Mouse (Mus musculus) brain, embryonic 18.5 days (tissue): ENCODE data around the gene Vmn1r17.
"Not testable (repeated sequence)": the region's sequence is repeated elsewhere in the genome, so short reads cannot be mapped to it uniquely, and the experiment has no call there.

Experiments used
- DNase-seq: peaks from one replicate; pipeline ENCODE4 v3.0.0-alpha.2; 2012; ENCODE audit warnings: low read depth, low spot score

Vmn1r17 gene

DNA sequence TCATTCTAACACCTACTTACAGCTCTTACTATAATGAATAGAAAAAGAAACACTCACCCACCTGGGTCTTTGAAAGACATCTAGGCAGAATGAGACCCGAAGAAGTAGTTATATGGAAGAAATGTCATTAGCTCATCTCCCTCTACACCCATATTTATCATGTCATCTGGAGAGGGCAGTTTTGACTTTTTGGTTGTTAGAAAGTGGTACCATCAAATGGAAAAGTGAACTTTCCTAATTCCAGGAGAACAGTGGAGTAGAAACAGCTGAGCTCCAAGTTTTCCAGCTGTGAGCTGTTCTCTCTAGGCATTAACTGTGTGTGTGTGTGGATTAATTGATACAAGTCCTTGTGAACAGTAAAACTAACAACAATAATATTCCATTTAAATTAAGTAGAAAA lies at the start of gene Vmn1r17:
Vmn1r17 (minus strand) TSS at position 101 of the 400 bp plus-strand sequence.
- no peak for DNase-seq

DNA sequence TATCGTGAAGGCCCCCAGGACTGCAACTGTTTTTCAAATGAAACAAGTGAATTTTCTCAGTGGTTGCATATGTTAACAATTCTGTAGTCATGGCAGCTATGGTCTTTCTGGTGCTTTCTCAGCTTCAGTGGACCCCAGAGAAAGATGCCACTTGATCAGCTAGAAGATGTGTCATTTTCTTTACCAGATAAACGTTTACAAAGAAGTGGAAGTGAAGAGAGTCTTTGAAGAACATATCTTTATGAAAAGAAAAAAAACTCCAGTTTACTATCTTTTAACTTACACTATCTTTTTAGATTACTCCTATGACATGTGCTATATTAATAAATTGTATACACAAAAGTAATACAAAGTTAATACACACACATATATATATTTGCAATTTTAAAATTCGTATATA lies 40.0 kb upstream of the Vmn1r17 start, which contains the start of gene Vmn1r19:
Vmn1r19 (plus strand) TSS at position 301 of the 400 bp plus-strand sequence.
- DNase-seq, result not testable (repeated sequence)

DNA sequence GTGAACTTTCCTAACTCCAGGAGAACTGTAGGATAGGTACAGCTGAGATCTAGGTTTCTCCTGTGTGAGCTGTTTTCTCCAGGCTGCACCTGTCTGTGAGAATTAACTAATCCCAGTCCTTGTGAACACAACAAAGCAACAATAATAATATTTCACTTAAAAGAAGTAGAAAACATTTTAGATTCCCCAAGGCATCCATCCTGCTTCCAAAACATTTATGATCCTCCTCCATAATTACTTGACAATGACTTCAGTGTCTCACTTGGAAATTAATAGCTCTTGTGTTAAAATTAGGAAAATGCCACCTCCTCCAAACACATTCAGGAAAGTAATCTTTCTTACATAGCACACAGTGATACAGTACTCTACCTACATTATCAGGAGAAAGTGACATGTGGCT lies 32.2 kb upstream of the Vmn1r17 start, which contains the start of gene Vmn1r18:
Vmn1r18 (minus strand) TSS at position 101 of the 400 bp plus-strand sequence.
- DNase-seq, result no peak

DNA sequence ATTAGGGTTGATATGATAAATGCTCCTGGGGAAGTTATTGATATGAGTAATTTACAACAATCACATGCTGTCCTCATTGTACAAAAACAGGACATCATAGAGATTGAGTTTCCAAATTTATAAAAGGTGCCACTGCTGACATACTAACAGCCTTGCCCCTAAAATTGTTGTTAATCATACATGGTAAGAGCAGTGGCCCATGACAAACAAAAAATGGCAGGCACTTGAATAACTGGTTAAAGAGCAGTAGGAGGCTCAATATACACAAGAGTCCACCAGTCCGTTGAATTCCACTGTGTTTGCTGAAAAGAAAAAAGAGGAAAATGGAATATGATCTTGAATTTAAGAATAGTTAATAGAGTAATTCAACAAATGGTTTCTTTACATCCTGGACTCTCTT lies 4.0 kb upstream of the Vmn1r17 start:
- no peak for DNase-seq

DNA sequence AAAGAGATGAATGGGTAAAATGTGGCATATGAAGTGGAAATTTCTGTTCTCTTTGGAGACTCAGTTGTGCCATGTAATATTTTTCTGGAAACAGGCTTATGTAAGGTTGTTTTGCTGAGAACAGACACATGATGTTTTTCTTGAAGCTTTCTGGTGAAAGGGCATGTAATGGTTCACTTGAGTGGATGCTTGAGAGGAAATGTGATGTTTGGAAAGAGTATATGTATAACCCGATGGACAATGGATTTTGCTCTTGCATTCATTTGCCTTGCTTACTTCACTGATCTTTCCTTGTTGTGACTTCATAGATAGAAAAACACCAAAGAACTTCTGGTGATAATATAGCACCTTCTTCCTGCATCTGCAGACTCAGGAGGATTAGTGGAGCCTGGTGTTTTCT lies 2.3 kb upstream of the Vmn1r17 start:
- not testable (repeated sequence) for DNase-seq

DNA sequence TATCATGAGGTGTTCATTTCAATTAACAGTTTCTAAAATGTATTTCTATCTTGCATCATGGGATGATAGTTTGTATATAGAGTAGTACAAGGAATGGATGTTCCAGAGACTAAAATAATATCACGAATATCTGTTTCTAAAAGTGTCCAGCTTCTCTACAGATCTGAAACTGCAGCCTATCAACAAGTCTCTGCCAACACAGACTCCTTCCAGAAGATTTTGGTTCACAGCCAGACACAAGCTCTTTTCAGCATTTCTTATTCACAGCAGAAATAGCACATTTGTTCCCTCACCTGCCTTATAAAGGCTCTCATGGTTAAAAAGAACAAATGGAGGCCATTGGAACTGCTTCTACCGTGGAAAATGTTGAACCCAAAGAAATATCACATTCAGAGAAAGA lies 6.7 kb downstream of the Vmn1r17 start:
- DNase-seq, result no peak

DNA sequence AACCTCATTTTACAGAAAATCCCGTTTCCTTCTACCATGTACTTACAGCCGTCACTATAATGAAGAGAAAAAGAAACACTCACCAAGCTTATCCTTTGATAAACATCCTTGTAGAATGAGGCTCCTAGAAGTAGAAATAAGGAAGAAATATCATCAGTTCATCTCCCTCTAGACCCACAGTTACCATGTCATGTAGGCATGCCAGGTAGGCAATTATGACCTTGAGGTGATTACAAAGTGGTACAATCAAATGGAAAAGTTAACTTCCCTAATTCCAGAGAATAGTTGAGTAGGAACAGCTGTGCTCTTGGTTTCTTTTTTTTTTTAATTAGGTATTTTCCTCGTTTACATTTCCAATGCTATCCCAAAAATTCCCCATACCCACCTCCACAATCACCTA lies 34.1 kb downstream of the Vmn1r17 start, which contains the start of gene Vmn1r16:
Vmn1r16 (minus strand) TSS at position 101 of the 400 bp plus-strand sequence.
- DNase-seq, result no peak

DNA sequence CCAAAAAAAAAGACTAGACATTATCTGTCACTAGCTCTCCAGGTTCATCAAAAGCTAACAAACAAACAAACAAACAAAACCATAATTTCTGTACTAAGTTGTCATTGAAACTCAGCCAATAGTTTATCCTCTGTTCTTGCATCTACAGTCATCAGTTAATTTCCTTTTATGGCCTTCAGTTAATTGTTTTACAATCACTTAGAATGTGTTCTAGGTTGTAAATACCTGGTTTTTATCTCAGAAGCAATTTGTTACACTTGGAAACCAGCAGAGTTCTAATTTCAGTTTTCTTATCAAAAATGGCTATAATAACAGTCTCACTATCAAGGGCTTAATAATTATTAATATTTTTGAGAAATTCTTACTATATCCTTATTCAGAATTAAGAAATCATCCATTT lies 37.4 kb downstream of the Vmn1r17 start:
- DNase-seq, result no peak
